Mouse (Mus musculus): Measurements from ENCODE around the gene Slc4a5. TPM values are rescaled to one million over a fixed set of nuclear protein-coding genes. Genes with fewer than 3 reads are reported as not detected.
A peak's percentile ranks its signal among the peaks of the same experiment; 100 is the strongest.

Gene Slc4a5
- polyA plus RNA-seq, 1 experiment from 2014 or later = 5.4 TPM

DNA sequence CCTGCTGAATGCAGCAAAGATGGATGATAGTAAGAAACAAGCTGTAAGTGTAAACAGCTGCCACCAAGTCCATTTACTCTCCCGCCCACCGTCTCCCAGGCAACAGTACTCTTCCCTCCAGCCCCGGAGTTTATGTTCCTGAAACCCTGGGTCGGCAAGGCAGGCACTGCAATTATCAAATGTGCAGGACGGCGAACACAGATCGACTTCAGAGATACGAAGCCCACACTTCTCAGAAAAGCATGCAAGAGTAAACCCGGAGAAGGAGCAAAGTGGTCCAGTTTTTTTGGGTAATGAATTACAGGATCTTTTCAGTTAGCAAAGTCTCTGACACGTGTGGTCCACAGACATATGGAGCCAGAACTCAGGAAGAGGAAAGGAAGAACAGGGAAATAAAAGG is 96.4 kb downstream of the Slc4a5 start:
- Histone ChIP-seq H3K9me3 (no peaks in the 10 kb centered on the region), H3K27ac (no peak overlapping the region), H3K36me3 (peaks cover 23% of the 10 kb centered on the region), H3K27me3 (no peaks in the 10 kb centered on the region; the same call in 1 of the 2 replicates), H3K4me2 (peak overlapping the region; percentile 86), H3K4me3 (peak overlapping the region; percentile 92), H3K4me1 (replicated peaks) (peaks cover 16% of the 10 kb centered on the region), H3K9ac (peak overlapping the region; percentile 49; the same call in 1 of the 2 replicates)
- WGBS = 5% methylated on average over 10 of the region's 10 CpGs
- ATAC-seq (ENCODE audit: low FRiP score) = no peak

- peak; percentile 99 for ATAC-seq (ENCODE audit: low FRiP score)
These were observed 97.6 kb downstream of the Slc4a5 start for GRCm38 (mm10) chr6:83317108-83317741.

DNA sequence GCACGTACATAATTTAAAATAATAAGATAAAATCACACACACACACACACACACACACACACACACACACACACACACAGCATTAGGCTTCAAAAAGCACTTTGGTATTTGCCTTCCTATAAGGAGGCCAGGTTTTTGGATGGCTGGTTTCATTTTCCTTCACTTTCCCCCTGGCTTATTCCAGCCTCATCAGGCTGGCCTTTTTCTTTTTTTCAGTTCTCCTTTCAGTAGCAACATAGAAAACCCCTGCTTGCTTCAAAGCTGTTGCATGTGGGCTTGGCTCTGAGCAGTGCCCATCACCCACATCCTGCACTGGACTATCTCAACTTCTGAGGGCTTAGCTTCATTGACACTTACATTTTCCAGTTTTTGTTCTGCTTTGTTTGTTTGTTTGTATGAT is 102.3 kb downstream of the Slc4a5 start:
- Histone ChIP-seq H3K27me3 (no peaks in the 10 kb centered on the region; the same call in 1 of the 2 replicates), H3K9ac (no peak overlapping the region), H3K36me3 (no peaks in the 10 kb centered on the region), H3K9me3 (no peaks in the 10 kb centered on the region), H3K4me1 (replicated peaks) (peaks cover 13% of the 10 kb centered on the region), H3K4me3 (no peak overlapping the region), H3K27ac (no peak overlapping the region), H3K4me2 (no peak overlapping the region)
- 58% methylated on average over 1 of the region's 1 CpGs for WGBS
- no peak for ATAC-seq (ENCODE audit: low FRiP score)

More at GRCm38 (mm10) chr6:83317108-83317741, 97.6 kb downstream of the Slc4a5 start:
- Histone ChIP-seq H3K4me2 (peak overlapping the region; percentile 86), H3K4me1 (replicated peaks) (peaks cover 16% of the 10 kb centered on the region), H3K27ac (peak overlapping the region; percentile 84), H3K9me3 (no peaks in the 10 kb centered on the region), H3K36me3 (peaks cover 11% of the 10 kb centered on the region), H3K4me3 (peak overlapping the region; percentile 92), H3K27me3 (no peaks in the 10 kb centered on the region; the same call in 1 of the 2 replicates), H3K9ac (peak overlapping the region; percentile 89)
- under 1% methylated on average over 52 of the region's 52 CpGs for WGBS

- no peak overlapping the region for H3K4me2 ChIP-seq
- 63% methylated on average over 2 of the region's 2 CpGs for WGBS
- H3K36me3 ChIP-seq = no peaks in the 10 kb centered on the region
- no peak overlapping the region for H3K4me3 ChIP-seq
- no peak overlapping the region for H3K27ac ChIP-seq
- peaks cover 19% of the 10 kb centered on the region for H3K4me1 ChIP-seq (replicated peaks)
- no peaks in the 10 kb centered on the region; the same call in 1 of the 2 replicates for H3K27me3 ChIP-seq
- no peak overlapping the region for H3K9ac ChIP-seq
- no peaks in the 10 kb centered on the region for H3K9me3 ChIP-seq
- ATAC-seq (ENCODE audit: low FRiP score) = no peak
These were observed 103.2 kb downstream of the Slc4a5 start for GRCm38 (mm10) chr6:83322794-83323193.

- H3K27me3 ChIP-seq = no peaks in the 10 kb centered on the region; the same call in 1 of the 2 replicates
- no peak overlapping the region for H3K4me3 ChIP-seq
- no peak overlapping the region for H3K4me2 ChIP-seq
- ATAC-seq (ENCODE audit: low FRiP score) = no peak
- no peak overlapping the region for H3K9ac ChIP-seq
- H3K9me3 ChIP-seq = no peaks in the 10 kb centered on the region
- H3K27ac ChIP-seq = no peak overlapping the region
- WGBS = 77% methylated on average over 8 of the region's 8 CpGs
- peaks cover 26% of the 10 kb centered on the region for H3K4me1 ChIP-seq (replicated peaks)
- H3K36me3 ChIP-seq = 0 out of 2 replicates have a peak, but pooled peaks cover under 1% of the 10 kb centered on the region
These were observed 104.2 kb downstream of the Slc4a5 start for GRCm38 (mm10) chr6:83323652-83324419.

DNA sequence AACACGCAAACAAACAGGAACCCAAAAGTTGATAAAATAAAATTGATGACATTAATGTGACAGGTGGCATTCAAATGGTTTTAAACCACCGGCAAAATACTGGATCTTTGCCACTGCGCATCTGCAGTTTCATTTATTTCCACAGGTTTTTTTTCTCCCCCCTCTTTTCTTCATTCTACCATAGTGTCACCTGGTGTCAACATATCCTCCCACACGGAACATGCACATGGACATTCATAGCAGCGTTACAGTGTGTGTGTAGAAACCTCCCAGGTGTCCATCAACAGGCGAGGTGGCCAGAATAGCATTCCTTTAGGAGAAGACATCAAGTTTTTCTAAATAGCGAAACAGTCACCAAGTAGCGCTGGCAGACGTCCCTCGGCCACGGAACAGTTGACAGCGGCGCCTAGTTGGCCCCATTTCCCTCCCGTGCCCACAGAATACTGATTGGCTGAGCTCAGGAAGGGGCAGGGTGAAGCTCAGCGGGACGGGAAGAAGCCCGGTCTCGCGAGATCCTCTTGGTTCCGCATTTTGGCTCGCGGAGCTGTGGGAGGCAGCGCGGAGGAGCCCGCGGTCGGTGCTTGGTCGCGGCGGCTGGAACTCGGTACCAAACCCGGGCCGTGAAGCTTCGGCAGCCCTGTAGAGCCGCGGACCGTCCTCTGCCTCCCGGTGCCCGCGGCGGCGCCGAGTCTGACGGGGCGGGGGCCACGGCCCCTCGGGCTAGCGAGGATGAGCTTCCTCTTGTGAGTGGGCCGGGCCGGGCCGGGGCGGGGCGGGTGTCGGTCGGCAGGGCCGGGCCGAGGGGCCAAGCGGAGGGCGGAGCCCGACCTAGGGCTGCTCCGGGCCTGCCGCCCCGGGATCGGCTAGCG is 106.1 kb downstream of the Slc4a5 start, which contains the start of the genes Mthfd2 and Mob1a:
Mthfd2 (minus strand) TSS at position 384 of the 869 bp plus-strand sequence.
Mob1a (plus strand) TSS at position 492 of the 869 bp plus-strand sequence.
- Histone ChIP-seq H3K9me3 (no peaks in the 10 kb centered on the region), H3K36me3 (peaks cover 18% of the 10 kb centered on the region), H3K27ac (peak within 1 kb of the TSS; percentile 93), H3K4me2 (peak within 1 kb of the TSS; percentile 71), H3K27me3 (no peaks in the 10 kb centered on the region; the same call in 1 of the 2 replicates), H3K9ac (peak within 1 kb of the TSS; percentile 95), H3K4me1 (replicated peaks) (peaks cover 28% of the 10 kb centered on the region), H3K4me3 (peak within 1 kb of the TSS; percentile 91)
- WGBS = 2% methylated on average over 46 of the region's 65 CpGs
- ATAC-seq (ENCODE audit: low FRiP score) = peak; percentile 99

- Histone ChIP-seq H3K36me3 (peaks cover 24% of the 10 kb centered on the region), H3K9me3 (no peaks in the 10 kb centered on the region), H3K4me3 (peak overlapping the region; percentile 91), H3K4me1 (replicated peaks) (peaks cover 28% of the 10 kb centered on the region), H3K4me2 (peak overlapping the region; percentile 71), H3K9ac (peak overlapping the region; percentile 95), H3K27ac (peak overlapping the region; percentile 93), H3K27me3 (no peaks in the 10 kb centered on the region; the same call in 1 of the 2 replicates)
- ATAC-seq (ENCODE audit: low FRiP score) = no peak
- WGBS = 9% methylated on average over 6 of the region's 6 CpGs
These were observed 106.7 kb downstream of the Slc4a5 start for GRCm38 (mm10) chr6:83326394-83326736.

- no peak for ATAC-seq (ENCODE audit: low FRiP score)
- WGBS = 78% methylated on average over 6 of the region's 6 CpGs
- H3K4me1 ChIP-seq (replicated peaks) = peaks cover 28% of the 10 kb centered on the region
- H3K9ac ChIP-seq = peak overlapping the region; percentile 95
- H3K4me3 ChIP-seq = peak overlapping the region; percentile 91
- no peaks in the 10 kb centered on the region for H3K9me3 ChIP-seq
- H3K4me2 ChIP-seq = peak overlapping the region; percentile 71
- H3K36me3 ChIP-seq = peaks cover 28% of the 10 kb centered on the region
- no peaks in the 10 kb centered on the region for H3K27me3 ChIP-seq
- H3K27ac ChIP-seq = no peak overlapping the region
These were observed 107.1 kb downstream of the Slc4a5 start for GRCm38 (mm10) chr6:83326761-83327160.

DNA sequence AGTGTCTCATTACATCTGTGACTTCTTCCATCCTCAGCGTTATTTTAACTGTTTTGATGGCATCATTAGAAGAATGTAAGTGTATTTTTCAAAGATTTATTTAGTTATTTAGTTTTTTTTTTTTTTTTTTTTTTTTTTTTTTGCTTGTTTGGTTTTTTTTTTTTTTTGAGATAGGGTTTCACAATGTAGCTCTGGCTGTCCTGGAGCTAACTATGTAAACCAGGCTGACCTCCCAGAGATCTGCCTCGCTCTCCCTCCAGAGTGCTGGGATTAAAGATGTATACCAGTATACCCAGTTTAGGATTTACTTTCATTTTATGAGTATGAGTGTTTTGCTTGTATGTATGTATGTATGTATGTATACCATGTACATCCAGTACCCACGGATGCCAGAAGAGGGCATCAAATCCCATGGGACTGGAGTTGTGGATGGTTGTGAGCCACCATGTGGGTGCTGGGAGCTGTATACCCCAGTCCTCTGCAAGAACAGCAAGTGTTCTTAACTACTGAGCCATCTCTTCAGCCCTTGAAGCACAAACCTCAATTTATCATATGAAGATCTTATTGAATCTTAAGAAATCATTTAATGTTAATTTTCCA is 108.1 kb downstream of the Slc4a5 start:
- no peak overlapping the region for H3K9ac ChIP-seq
- 86% methylated on average over 3 of the region's 3 CpGs for WGBS
- H3K4me1 ChIP-seq (replicated peaks) = peaks cover 28% of the 10 kb centered on the region
- H3K4me2 ChIP-seq = no peak overlapping the region; the same call in 1 of the 2 replicates
- H3K27me3 ChIP-seq = no peaks in the 10 kb centered on the region
- no peak overlapping the region for H3K4me3 ChIP-seq
- H3K9me3 ChIP-seq = no peaks in the 10 kb centered on the region
- no peak overlapping the region for H3K27ac ChIP-seq
- peaks cover 37% of the 10 kb centered on the region for H3K36me3 ChIP-seq
- no peak for ATAC-seq (ENCODE audit: low FRiP score)

GRCm38 (mm10) chr6:83341387-83341786 is 121.8 kb downstream of the Slc4a5 start:
- Histone ChIP-seq H3K36me3 (peaks cover 61% of the 10 kb centered on the region), H3K4me2 (no peak overlapping the region), H3K9me3 (no peaks in the 10 kb centered on the region), H3K27ac (no peak overlapping the region), H3K4me3 (no peak overlapping the region), H3K9ac (no peak overlapping the region), H3K4me1 (replicated peaks) (no peaks in the 10 kb centered on the region), H3K27me3 (no peaks in the 10 kb centered on the region)
- ATAC-seq (ENCODE audit: low FRiP score) = no peak
- 87% methylated on average over 3 of the region's 3 CpGs for WGBS

GRCm38 (mm10) chr6:83342957-83343356 is 123.3 kb downstream of the Slc4a5 start:
- Histone ChIP-seq H3K36me3 (peaks cover 58% of the 10 kb centered on the region), H3K9ac (0 out of 2 replicates have a peak overlapping the region, but pooled peaks have one; percentile 39), H3K27me3 (no peaks in the 10 kb centered on the region), H3K9me3 (no peaks in the 10 kb centered on the region), H3K4me2 (no peak overlapping the region), H3K27ac (no peak overlapping the region), H3K4me3 (no peak overlapping the region), H3K4me1 (replicated peaks) (no peaks in the 10 kb centered on the region)
- 94% methylated on average over 2 of the region's 2 CpGs for WGBS
- ATAC-seq (ENCODE audit: low FRiP score) = no peak

All from hindbrain, embryonic 13.5 days (tissue).